Mouse (Mus musculus): ENCODE data around the gene Tmem63b.

DNA sequence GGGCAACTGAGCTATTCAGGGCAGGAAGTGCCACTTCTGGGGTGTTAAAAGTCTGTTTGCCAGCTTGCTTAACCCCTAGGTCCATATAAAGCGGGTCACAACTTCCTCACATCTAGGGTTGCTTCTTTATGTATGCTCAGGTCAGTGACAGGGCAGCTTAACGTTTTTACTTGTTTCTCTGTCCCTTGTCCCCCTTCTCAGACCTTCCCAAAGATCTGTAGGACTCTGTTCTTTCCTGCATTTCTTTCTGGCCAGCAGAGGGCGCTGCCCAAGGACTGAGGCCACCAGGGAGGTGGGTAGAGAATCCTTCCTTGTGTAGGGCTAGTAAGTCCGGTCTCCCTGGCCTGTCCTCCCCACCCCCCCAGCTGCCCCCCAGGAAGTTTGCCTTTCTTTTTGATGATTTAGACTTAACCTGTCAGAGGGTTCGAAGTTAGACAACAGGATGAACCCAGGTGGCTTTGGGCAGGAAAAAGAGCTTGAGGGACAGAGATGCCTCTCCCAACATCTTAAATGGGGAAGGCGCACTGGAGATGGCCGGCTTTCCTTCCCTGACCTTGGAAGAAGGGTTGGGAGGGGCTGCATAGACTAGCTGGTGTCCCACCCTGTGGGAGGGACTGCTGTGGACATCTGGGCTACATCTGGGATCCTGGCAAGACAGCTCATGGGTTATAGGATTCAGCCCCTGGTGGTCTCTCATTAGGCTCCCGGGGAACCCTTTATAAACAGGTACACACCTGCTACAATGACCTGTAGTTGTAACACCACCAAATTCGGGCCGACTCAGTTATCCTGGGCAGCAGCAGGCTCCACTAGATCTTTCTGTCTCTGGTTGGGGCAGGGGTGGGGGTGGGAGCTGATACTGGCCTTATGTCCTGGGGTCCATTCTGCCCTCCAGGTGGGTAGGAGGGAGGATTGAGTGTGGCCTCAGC is 48.9 kb upstream of the Tmem63b start:
- TF ChIP-seq FLI1 (IDR thresholded peaks at IDR 0.05; ENCODE audit: low read length) (no peak), GATA1 (IDR thresholded peaks at IDR 0.05; ENCODE audit: borderline replicate concordance, low read length) (no peak)

Measured in megakaryocyte, embryonic 14.5 days (primary cell).